Mouse (Mus musculus) CH12F3 (cell line): ENCODE measurements around the gene Tex2.

Experiments used
- in situ Hi-C: fragments of 300-500 bp; cut with MboI; formaldehyde crosslinking; loops from 2 replicates; pipeline ENCODE4 v1.14.3; 2020; ENCODE audit warnings: low sequenced_read_pairs

The Tex2 gene

GRCm38 (mm10) chr11:106465545-106465903 lies 147.7 kb downstream of the Tex2 start:
- in situ Hi-C loops = no loop called here

DNA sequence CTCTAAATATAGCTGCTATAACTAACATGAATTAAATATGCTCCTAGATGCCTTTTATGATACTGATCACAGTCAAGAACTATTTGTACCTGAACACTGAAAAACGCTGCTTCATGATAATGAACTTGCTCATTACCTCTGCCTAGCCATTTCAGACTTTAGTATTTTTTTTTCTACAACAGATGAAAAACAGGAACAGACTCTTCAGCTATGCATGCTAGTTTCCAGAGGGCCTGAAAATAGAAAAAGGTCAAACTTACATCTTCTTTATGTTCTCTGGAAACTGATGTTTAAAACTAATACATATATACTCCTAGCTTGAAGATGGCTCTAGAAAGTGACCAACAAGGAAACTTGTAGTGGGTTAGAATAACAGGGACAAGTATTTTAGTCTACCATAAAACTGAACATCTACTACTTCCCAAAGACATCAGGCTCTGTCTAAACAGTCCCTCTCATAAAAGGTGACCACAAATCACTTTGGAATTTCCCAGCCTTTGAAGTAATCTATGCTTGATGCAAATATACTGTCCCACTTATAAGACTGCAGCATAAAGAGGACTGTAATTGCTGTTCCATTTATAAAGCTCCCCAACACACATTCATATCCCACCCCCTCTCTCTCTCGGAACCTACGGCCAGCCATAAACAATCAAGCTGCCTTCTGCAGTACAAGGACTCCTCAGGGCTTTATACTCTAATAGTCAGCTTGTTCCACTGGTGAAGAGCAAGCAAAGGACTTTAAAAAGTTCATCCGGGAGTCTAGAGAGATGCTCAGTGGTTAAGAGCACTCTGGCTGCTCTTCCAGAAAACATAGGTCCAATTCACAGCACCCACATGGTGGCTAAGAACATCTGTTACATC lies 148.3 kb downstream of the Tex2 start:
- in situ Hi-C loops = no loop called here

- in situ Hi-C loops = no loop called here
Measured at GRCm38 (mm10) chr11:106463845-106464244, 149.4 kb downstream of the Tex2 start.

DNA sequence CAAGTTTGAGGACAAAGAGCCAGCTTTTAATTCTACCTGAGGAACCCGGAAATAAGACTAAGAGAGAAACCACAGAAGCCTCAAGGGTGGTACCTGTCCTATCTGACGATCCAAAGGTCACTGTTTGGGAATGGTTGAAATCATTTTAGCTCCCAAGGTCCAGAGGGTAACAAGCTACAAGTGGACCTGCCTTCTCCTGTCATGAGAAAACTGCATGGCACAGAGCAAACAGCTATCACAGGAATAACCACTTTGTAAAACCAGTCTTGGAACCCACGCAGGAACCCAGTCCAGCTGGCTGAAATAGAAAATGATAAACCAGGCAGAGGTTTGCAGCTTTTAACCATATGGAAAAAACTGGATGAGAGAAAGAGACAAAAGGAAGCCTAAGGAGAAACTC lies 150.9 kb downstream of the Tex2 start:
- in situ Hi-C loops = no loop called here

DNA sequence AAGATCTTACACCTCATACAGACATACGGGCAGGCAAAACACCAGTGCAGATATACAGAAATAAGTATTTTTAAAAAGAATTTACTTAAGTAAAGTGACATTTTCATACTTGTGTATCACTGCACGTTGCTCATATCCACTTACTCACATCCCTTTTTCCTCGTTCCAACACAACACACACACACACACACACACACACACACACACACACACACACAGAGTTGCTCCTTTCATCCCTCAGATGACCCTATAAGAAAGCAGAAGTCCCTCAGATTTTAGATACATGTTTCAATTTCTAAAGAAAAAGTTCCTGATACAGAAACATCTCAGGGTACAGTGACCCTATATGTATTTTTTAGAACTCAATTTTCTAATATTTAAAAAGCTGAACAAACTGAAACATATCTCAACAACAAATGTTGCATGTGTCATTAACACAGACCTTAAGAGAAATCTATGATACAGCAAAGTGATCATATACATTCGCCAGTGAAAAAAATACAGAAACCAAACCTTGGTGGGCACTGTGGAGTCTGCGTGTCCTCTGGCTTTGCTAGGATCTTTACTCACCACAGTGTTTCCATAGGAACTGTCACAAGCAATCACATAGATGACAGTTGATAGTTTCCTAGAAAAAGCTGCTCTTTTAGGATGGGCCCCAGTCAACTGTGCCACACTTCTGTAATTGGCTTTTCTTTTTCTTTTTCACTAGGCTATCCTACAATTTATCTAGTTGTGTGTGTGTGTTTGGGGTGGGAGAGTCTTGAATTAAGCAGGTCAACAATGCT lies 151.9 kb downstream of the Tex2 start:
- in situ Hi-C loops = no loop called here

- in situ Hi-C loops = no loop called here
Measured at GRCm38 (mm10) chr11:106460671-106461070, 152.6 kb downstream of the Tex2 start.

- in situ Hi-C loops = no loop called here
Measured at GRCm38 (mm10) chr11:106458540-106458939, 154.7 kb downstream of the Tex2 start.
